22 mouse cellular contexts compared by ENCODE assay signal in the genomic region with DNA sequence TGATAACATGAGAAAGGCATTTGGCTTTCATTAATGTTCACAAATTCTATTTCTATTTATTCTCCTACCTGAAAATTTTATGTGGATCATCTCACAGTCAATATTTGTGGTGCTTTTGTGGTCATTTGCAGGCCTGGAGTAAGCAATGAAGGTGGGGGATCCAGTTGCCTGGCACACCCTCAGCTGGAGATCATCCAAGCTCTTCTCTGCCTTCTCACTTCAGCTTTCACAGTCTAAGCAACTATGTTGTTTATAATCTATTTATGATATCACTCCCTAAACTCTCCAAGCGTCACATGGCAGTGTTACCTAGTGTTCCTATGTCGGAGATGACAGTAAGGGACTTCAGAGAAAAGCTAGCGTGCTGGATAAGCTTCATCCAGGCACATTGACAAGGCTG. TPM values are rescaled to one million over a fixed set of nuclear protein-coding genes. Genes with fewer than 3 reads are reported as not detected.
DNase-seq lines count a peak whose midpoint lies in the region; ATAC-seq and TF ChIP-seq lines count a peak whose summit lies in the region.
"Had no signal": no experiment of that assay in that cellular context is flagged by ENCODE, and none has a peak within 500 bp of the region (broad histone marks: within the 10 kb centered on the region; RNA-seq: fewer than 3 reads in every experiment).

No protein-coding gene starts in this region.

- peak; percentile 65 to 71 for DNase-seq in cerebellum, postnatal 10 days
- DNase-seq in cerebellum, postnatal 25 days: no peak
- no peak for DNase-seq in forebrain, embryonic 10.5 days (ENCODE audit: extremely low spot score, low spot score)
- DNase-seq in forebrain, embryonic 11.5 days (ENCODE audit: low spot score): no peak
- DNase-seq in layer of hippocampus, adult 2 months (ENCODE audit: low spot score in 2 of 2): no peak
- no peak for DNase-seq in layer of hippocampus, adult 18-20 months (ENCODE audit: low spot score in 2 of 2)
- DNase-seq in NIH3T3 (ENCODE audit: low read depth): peak; percentile 38
- no peak for DNase-seq in heart, embryonic 10.5 days (ENCODE audit: low spot score)
- DNase-seq: adrenal gland, adult 8-10 months; adrenal gland, postnatal 14 days; adrenal gland, postnatal 36 days; cerebellum, adult 2 months; cerebellum, adult 9-11 months; forebrain, postnatal 0 days had no signal

- no peaks in the 10 kb centered on the region for H3K9me3 ChIP-seq in forebrain, embryonic 10.5 days
- H3K9me3 ChIP-seq in forebrain, embryonic 11.5 days (ENCODE audit: control insufficient read depth, low read length): no peaks in the 10 kb centered on the region
- no peaks in the 10 kb centered on the region for H3K9me3 ChIP-seq in heart, embryonic 10.5 days
- H3K9me3 ChIP-seq: embryonic facial prominence, embryonic 10.5 days; embryonic facial prominence, embryonic 12.5 days; forebrain, embryonic 13.5 days; forebrain, embryonic 15.5 days had no signal

- no peak overlapping the region for H3K9ac ChIP-seq in forebrain, embryonic 11.5 days (ENCODE audit: low read length)
- H3K9ac ChIP-seq: embryonic facial prominence, embryonic 12.5 days; forebrain, embryonic 13.5 days; forebrain, embryonic 15.5 days; forebrain, postnatal 0 days had no signal

- no peak overlapping the region for H3K4me3 ChIP-seq in forebrain, embryonic 10.5 days
- no peak overlapping the region for H3K4me3 ChIP-seq in forebrain, embryonic 11.5 days (ENCODE audit: low read depth, low read length)
- H3K4me3 ChIP-seq in layer of hippocampus, adult 2 months: no peak overlapping the region
- no peak overlapping the region for H3K4me3 ChIP-seq in heart, embryonic 10.5 days
- H3K4me3 ChIP-seq: embryonic facial prominence, embryonic 10.5 days; embryonic facial prominence, embryonic 12.5 days; forebrain, embryonic 13.5 days; forebrain, embryonic 15.5 days had no signal

- TF ChIP-seq CTCF in layer of hippocampus, adult 2 months (conservative IDR thresholded peaks at IDR 0.05): no peak

- H3K36me3 ChIP-seq in forebrain, embryonic 10.5 days (replicated peaks): no peaks in the 10 kb centered on the region; the same call in 1 of the 2 replicates
- H3K36me3 ChIP-seq in forebrain, embryonic 11.5 days (ENCODE audit: control insufficient read depth, insufficient read depth, low read length): no peaks in the 10 kb centered on the region
- no peaks in the 10 kb centered on the region for H3K36me3 ChIP-seq in heart, embryonic 10.5 days
- H3K36me3 ChIP-seq: embryonic facial prominence, embryonic 10.5 days; embryonic facial prominence, embryonic 12.5 days had no signal

- no peaks in the 10 kb centered on the region for H3K27me3 ChIP-seq in forebrain, embryonic 10.5 days (ENCODE audit: poor library complexity, severe bottlenecking)
- no peaks in the 10 kb centered on the region for H3K27me3 ChIP-seq in forebrain, embryonic 11.5 days (ENCODE audit: control insufficient read depth, insufficient read depth, low read length)
- H3K27me3 ChIP-seq in heart, embryonic 10.5 days (ENCODE audit: insufficient read depth, poor library complexity, severe bottlenecking): no peaks in the 10 kb centered on the region
- H3K27me3 ChIP-seq: embryonic facial prominence, embryonic 12.5 days; forebrain, embryonic 13.5 days; forebrain, embryonic 15.5 days; Patski had no signal

- no peak for ATAC-seq in forebrain, embryonic 11.5 days (replicated peaks; ENCODE audit: low FRiP score)
- ATAC-seq: activated CD4-positive, CD25-positive, alpha-beta regulatory T cell, adult 4 months; forebrain, embryonic 13.5 days; forebrain, embryonic 15.5 days; forebrain, postnatal 0 days; Patski had no signal

- peak overlapping the region; percentile 84; the same call in 1 of the 2 replicates for H3K27ac ChIP-seq in forebrain, embryonic 10.5 days
- no peak overlapping the region for H3K27ac ChIP-seq in forebrain, embryonic 11.5 days (ENCODE audit: low read depth, low read length)
- H3K27ac ChIP-seq in layer of hippocampus, adult 2 months: peak overlapping the region; percentile 50
- H3K27ac ChIP-seq in heart, embryonic 10.5 days: no peak overlapping the region
- H3K27ac ChIP-seq: embryonic facial prominence, embryonic 10.5 days; embryonic facial prominence, embryonic 12.5 days; forebrain, embryonic 13.5 days; forebrain, embryonic 15.5 days had no signal

- peaks cover 44% of the 10 kb centered on the region for H3K4me1 ChIP-seq in forebrain, embryonic 10.5 days
- peaks cover 26% of the 10 kb centered on the region for H3K4me1 ChIP-seq in forebrain, embryonic 11.5 days (replicated peaks; ENCODE audit: control insufficient read depth, insufficient read depth, low read length)
- no peaks in the 10 kb centered on the region for H3K4me1 ChIP-seq in heart, embryonic 10.5 days
- H3K4me1 ChIP-seq: embryonic facial prominence, embryonic 12.5 days had no signal

- no peak overlapping the region for H3K4me2 ChIP-seq in forebrain, embryonic 11.5 days (ENCODE audit: low read depth, low read length, severe bottlenecking)
- H3K4me2 ChIP-seq: embryonic facial prominence, embryonic 12.5 days; forebrain, embryonic 13.5 days; forebrain, embryonic 15.5 days had no signal

- 91% methylated on average over 3 of the region's 3 CpGs for WGBS in forebrain, embryonic 10.5 days
- 92% methylated on average over 3 of the region's 3 CpGs for WGBS in forebrain, embryonic 11.5 days
- WGBS in heart, embryonic 10.5 days: 81% methylated on average over 3 of the region's 3 CpGs

RNA-seq across cellular contexts. Expression of a gene that starts 18.1 kb away (rescaled TPM):
- polyA plus RNA-seq in forebrain, embryonic 10.5 days (2016; fragmentation: Nextera tagmentation; extraction: Ambion mirVana): 15.8 and 18.6 TPM in 2 replicates
- polyA plus RNA-seq in forebrain, embryonic 11.5 days (2014; fragmentation: Nextera tagmentation; extraction: Ambion mirVana): 38.5 and 39.2 TPM in 2 replicates
- total RNA-seq in layer of hippocampus, adult 2 months (2021): 10 to 100 TPM; 16.8 to 18.6 TPM
- 10 to 100 TPM; 15.2 to 15.7 TPM for total RNA-seq in layer of hippocampus, adult 18-20 months (2021)
- polyA plus RNA-seq in heart, embryonic 10.5 days (2016; fragmentation: Nextera tagmentation; extraction: Ambion mirVana): 0.28 and 0.62 TPM in 2 replicates
- total RNA-seq: MEL had no signal
- polyA plus RNA-seq: C2C12 had no signal

Comparison
In these comparisons a context has a peak if more than half of its experiments do, and no peak if none do; other contexts are left out.
1. DNase-seq: peak in cerebellum, postnatal 10 days (2 of 2) and NIH3T3 (single experiment); none in cerebellum, postnatal 25 days (0 of 2), forebrain, embryonic 10.5 days (single experiment), forebrain, embryonic 11.5 days (single experiment), layer of hippocampus, adult 2 months (0 of 2), layer of hippocampus, adult 18-20 months (0 of 2) and heart, embryonic 10.5 days (single experiment).
2. H3K27ac ChIP-seq: peak in forebrain, embryonic 10.5 days (single experiment) and layer of hippocampus, adult 2 months (single experiment); none in forebrain, embryonic 11.5 days (single experiment) and heart, embryonic 10.5 days (single experiment).
3. RNA of a gene that starts 18.1 kb away (polyA plus RNA-seq): 38.5 to 39.2 TPM in forebrain, embryonic 11.5 days and 15.8 to 18.6 TPM in forebrain, embryonic 10.5 days; 0.28 to 0.62 TPM in heart, embryonic 10.5 days; every median in the first group is over 10 times any median in the second.